Mouse (Mus musculus) forebrain, embryonic 14.5 days (tissue): ENCODE measurements at regions not wholly inside any gene's neighbourhood (a gene's known extent, or its start where the extent isn't known, plus 50 kb on each side); places are given as distances from the start of the nearest gene placed in this dataset.

ENCODE experiments used
- ATAC-seq: fragments of 200-750 bp; cut with Nextera tagmentation; 2 replicates; pipeline ENCODE4 v1.8.0; 2017; ENCODE audit warnings: mild to moderate bottlenecking, moderate library complexity
- DNase-seq: peaks from one replicate; pipeline ENCODE4 v3.0.0-alpha.2; 2015; ENCODE audit warnings: low spot score
- H3K27ac ChIP-seq: fragments of 300-500 bp; sonication (generic); 2 replicates; pipeline ENCODE4 v1.5.1; 2014; ENCODE audit warnings: low read depth, mild to moderate bottlenecking, control low read depth, low read length, moderate library complexity
- H3K27me3 ChIP-seq: fragments of 300-500 bp; sonication (generic); replicated peaks from 2 replicates; pipeline ENCODE4 v1.6.1; 2014; ENCODE audit warnings: low read length, control low read depth, mixed read lengths; ENCODE audit not compliant: control insufficient read depth, insufficient read depth
- H3K36me3 ChIP-seq: fragments of 300-500 bp; sonication (generic); 2 replicates; pipeline ENCODE4 v1.6.1; 2014; ENCODE audit warnings: low read length, control low read depth; ENCODE audit not compliant: control insufficient read depth, insufficient read depth
- H3K4me1 ChIP-seq: fragments of 300-500 bp; sonication (generic); 2 replicates; pipeline ENCODE4 v1.6.1; 2014; ENCODE audit warnings: antibody characterized with exemption, low read length, control low read depth; ENCODE audit not compliant: control insufficient read depth, insufficient read depth
- H3K4me2 ChIP-seq: fragments of 300-500 bp; sonication (generic); 2 replicates; pipeline ENCODE4 v1.6.1; 2014; ENCODE audit warnings: mild to moderate bottlenecking, control low read depth, low read length
- H3K4me3 ChIP-seq: fragments of 300-500 bp; sonication (generic); 2 replicates; pipeline ENCODE4 v1.5.1; 2014; ENCODE audit warnings: low read depth, low read length, control low read depth
- H3K9ac ChIP-seq: fragments of 300-500 bp; sonication (generic); 2 replicates; pipeline ENCODE4 v1.6.1; 2014; ENCODE audit warnings: mild to moderate bottlenecking, low read length, control low read depth, moderate library complexity
- H3K9me3 ChIP-seq: fragments of 300-500 bp; sonication (generic); replicated peaks from 2 replicates; pipeline ENCODE4 v1.6.1; 2016; ENCODE audit warnings: low read length, control low read depth, mixed read lengths; ENCODE audit not compliant: control insufficient read depth
- WGBS: fragments of 180-500 bp; shearing (Covaris S2); extraction: QIAGEN DNeasy Blood & Tissue Kit; methylation state at CpG from one replicate; pipeline ENCODE4 v1.1.7; 2014; 5-methylcytosine and 5-hydroxymethylcytosine counted together

DNA sequence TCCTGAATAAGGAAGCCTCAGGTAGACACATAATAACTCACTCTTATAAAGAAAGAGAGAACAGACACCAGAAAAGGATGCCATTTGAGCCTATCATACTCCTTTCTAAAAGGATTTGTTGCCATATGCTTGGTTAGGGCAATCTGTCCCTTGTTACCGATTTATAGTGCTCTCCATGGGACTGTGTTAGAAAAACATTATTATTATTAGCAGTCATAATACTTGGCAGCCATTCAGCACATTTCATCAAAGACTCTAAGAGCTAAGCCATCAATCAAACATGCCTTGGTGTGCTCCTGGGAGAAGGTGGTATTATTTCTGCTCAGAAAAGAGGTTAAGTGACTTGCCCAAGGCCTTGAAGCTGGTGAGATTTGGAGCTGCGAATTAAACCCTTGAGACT is 282.8 kb upstream of the Gm8797 start:
- no peak overlapping the region for H3K4me3 ChIP-seq
- H3K9me3 ChIP-seq: no peaks in the 10 kb centered on the region
- no peaks in the 10 kb centered on the region for H3K27me3 ChIP-seq
- H3K36me3 ChIP-seq: no peaks in the 10 kb centered on the region
- H3K9ac ChIP-seq: no peak overlapping the region
- H3K4me1 ChIP-seq: no peaks in the 10 kb centered on the region
- WGBS: 75% methylated on average over 2 of the region's 2 CpGs
- no peak overlapping the region for H3K4me2 ChIP-seq
- ATAC-seq (no peak), DNase-seq (peak; percentile 6)
- H3K27ac ChIP-seq: no peak overlapping the region

DNA sequence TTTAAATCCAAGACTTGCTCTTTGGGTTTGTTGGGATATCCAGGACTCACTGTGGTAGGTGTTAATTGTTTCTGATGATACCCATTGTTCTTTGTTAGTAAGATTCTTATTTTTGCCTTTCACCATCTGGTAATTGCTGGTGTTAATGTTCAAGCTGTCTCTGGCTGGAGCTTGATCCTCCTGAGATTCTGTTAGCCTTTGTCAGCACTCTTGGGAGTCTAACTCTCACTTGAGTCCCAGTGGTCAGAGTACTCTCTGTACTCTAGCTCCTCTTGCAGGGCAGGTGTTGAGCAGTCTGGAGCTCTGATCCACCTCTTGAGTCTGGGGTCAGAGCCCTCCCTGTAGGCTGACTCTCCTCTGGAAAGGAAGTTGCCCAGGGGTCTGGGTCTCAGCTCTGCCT is 252.8 kb upstream of the Gm8797 start:
- Histone ChIP-seq H3K4me3 (no peak overlapping the region), H3K27ac (no peak overlapping the region), H3K9me3 (no peaks in the 10 kb centered on the region), H3K4me1 (no peaks in the 10 kb centered on the region), H3K36me3 (no peaks in the 10 kb centered on the region), H3K9ac (no peak overlapping the region), H3K4me2 (no peak overlapping the region), H3K27me3 (no peaks in the 10 kb centered on the region)
- ATAC-seq (no peak), DNase-seq (no peak)
